Mouse (Mus musculus): Measurements from ENCODE around the gene Tbc1d4.

DNA sequence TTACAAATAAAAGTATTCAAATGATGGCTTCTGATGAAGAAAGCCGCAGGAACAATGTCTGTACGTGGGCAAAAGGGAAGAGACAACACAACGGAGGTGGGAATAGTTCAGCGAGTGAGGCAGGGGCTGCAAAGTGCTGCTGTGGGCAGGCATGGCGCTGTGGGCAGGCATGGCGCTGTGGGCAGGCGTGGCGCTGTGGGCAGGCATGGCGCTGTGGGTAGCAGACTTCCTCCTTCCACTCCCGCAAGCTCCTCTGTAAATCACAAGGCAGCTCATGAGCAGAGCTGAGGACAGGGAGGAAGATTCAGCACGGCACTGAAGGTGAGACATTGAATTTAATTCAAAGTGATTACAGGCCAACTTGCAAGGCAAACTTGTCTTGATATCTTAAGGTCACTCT, 93.0 kb downstream of the Tbc1d4 start:
- no peak for TF ChIP-seq EP300 (IDR thresholded peaks at IDR 0.05; ENCODE audit: insufficient read depth, low read depth, low read length)
- TF ChIP-seq CTCF (IDR thresholded peaks at IDR 0.05; ENCODE audit: low read depth, low read length): no peak

Measured in ES-Bruce4 (cell line).